Mouse (Mus musculus) lung, embryonic 15.5 days (tissue): ENCODE results near the gene Cldn15. TPM values are rescaled to one million over a fixed set of nuclear protein-coding genes. Genes with fewer than 3 reads are reported as not detected.
"Not testable (repeated sequence)": the region's sequence is repeated elsewhere in the genome, so short reads cannot be mapped to it uniquely, and the experiment has no call there.

ENCODE experiments used
- ATAC-seq: fragments of 200-750 bp; cut with Nextera tagmentation; 2 replicates; pipeline ENCODE4 v1.8.0; 2017; ENCODE audit warnings: moderate number of reproducible peaks, borderline replicate concordance; ENCODE audit not compliant: low FRiP score, low TSS enrichment; ENCODE audit errors: extremely low read depth
- H3K27ac ChIP-seq: fragments of 300-500 bp; sonication (generic); 2 replicates; pipeline ENCODE4 v1.5.1; 2015; ENCODE audit warnings: moderate library complexity, mild to moderate bottlenecking, inconsistent platforms
- H3K27me3 ChIP-seq: fragments of 300-500 bp; sonication (generic); 2 replicates; pipeline ENCODE4 v1.6.1; 2015; ENCODE audit warnings: inconsistent platforms
- H3K36me3 ChIP-seq: fragments of 300-500 bp; sonication (generic); 2 replicates; pipeline ENCODE4 v1.6.1; 2015; ENCODE audit warnings: inconsistent platforms
- H3K4me1 ChIP-seq: fragments of 300-500 bp; sonication (generic); 2 replicates; pipeline ENCODE4 v1.6.1; 2015; ENCODE audit warnings: inconsistent platforms
- H3K4me2 ChIP-seq: fragments of 300-500 bp; sonication (generic); 2 replicates; pipeline ENCODE4 v1.6.1; 2015; ENCODE audit warnings: inconsistent platforms, mild to moderate bottlenecking, moderate library complexity
- H3K4me3 ChIP-seq: fragments of 300-500 bp; sonication (generic); 2 replicates; pipeline ENCODE4 v1.5.1; 2015; ENCODE audit warnings: mild to moderate bottlenecking, inconsistent platforms
- H3K9ac ChIP-seq: fragments of 300-500 bp; sonication (generic); 2 replicates; pipeline ENCODE4 v1.6.1; 2015; ENCODE audit warnings: inconsistent platforms
- H3K9me3 ChIP-seq: fragments of 300-500 bp; sonication (generic); 2 replicates; pipeline ENCODE4 v1.6.1; 2016; ENCODE audit warnings: inconsistent platforms
- WGBS: fragments of 180-500 bp; shearing (Covaris S2); methylation state at CpG from one replicate; pipeline ENCODE4 v1.1.7; 2015; 5-methylcytosine and 5-hydroxymethylcytosine counted together
- polyA plus RNA-seq: library from polyadenylated mRNA; unstranded; fragments of >200 nt; fragmentation: Nextera tagmentation; extraction: Ambion mirVana; gene quantifications from 2 replicates; pipeline ENCODE4 v1.2.1, GENCODE M21; 2015

Cldn15 gene
- polyA plus RNA-seq, 1 experiment from 2014 or later, result 5.1 TPM

DNA sequence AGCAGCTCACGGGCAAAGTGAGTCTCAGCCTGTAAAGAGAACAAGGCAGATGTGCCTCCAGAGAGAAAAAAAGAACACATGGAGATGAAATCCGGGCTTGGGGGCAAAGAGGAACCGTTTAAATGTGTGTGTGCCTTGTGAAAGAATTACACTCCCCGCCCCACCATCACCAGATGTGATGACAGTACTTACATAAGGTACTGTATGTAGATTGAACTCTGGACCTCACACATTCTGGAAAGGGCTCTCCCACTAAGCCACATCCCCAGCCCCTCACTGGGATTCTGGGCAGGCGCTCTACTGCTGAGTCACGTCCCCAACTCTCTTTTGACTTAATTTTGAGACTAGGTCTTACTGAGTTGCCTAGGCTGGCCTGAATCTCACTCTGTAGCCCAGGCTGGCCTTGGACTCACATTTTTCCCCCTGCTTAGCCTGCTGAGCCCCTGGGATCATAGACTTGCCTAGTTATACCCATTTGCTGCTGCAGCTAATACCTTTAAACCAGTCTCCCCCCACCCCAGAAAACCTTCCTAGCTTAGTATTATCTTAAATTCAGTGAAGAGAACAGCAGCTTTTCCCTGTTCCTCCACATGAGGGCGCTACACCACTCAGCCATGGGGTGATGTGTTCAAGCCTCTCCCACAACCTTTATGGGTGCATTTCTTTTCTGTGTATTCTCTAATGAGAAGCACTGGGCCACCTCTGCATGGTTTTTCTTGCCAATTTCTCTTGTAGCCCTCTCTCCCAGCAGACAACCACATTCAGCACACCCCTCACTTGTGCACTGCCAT is 30.3 kb upstream of the Cldn15 start:
- 66% methylated on average over 7 of the region's 7 CpGs for WGBS
- no peak overlapping the region for H3K27ac ChIP-seq
- H3K4me3 ChIP-seq, result no peak overlapping the region
- no peak for ATAC-seq
- no peaks in the 10 kb centered on the region for H3K27me3 ChIP-seq
- H3K9me3 ChIP-seq, result no peaks in the 10 kb centered on the region
- no peaks in the 10 kb centered on the region for H3K4me1 ChIP-seq
- no peak overlapping the region for H3K9ac ChIP-seq
- H3K4me2 ChIP-seq, result no peak overlapping the region
- H3K36me3 ChIP-seq, result no peaks in the 10 kb centered on the region

DNA sequence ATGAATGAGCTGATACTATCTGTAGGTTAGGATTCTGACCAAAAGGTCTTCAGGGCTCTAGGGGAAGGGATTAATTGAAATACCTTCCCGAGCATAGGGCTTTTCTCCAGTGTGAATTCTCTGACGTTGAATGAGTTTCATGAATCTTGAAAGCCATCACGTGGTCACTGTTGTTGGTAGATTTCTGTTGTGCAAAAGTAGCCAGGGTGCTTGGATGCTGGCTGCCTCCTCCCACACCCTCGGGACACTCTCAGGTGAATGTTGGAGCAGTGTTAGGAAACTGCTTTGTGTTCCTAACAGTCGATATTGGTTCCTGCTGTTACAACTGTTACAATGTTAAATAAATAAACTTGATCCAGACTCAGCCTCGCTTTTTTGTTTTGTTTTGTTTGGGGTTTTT is 29.7 kb upstream of the Cldn15 start:
- H3K4me3 ChIP-seq, result no peak overlapping the region
- no peaks in the 10 kb centered on the region for H3K9me3 ChIP-seq
- no peaks in the 10 kb centered on the region for H3K27me3 ChIP-seq
- no peaks in the 10 kb centered on the region for H3K4me1 ChIP-seq
- no peak for ATAC-seq
- H3K36me3 ChIP-seq, result no peaks in the 10 kb centered on the region
- no peak overlapping the region for H3K4me2 ChIP-seq
- 78% methylated on average over 6 of the region's 6 CpGs for WGBS
- no peak overlapping the region for H3K9ac ChIP-seq
- H3K27ac ChIP-seq, result no peak overlapping the region

DNA sequence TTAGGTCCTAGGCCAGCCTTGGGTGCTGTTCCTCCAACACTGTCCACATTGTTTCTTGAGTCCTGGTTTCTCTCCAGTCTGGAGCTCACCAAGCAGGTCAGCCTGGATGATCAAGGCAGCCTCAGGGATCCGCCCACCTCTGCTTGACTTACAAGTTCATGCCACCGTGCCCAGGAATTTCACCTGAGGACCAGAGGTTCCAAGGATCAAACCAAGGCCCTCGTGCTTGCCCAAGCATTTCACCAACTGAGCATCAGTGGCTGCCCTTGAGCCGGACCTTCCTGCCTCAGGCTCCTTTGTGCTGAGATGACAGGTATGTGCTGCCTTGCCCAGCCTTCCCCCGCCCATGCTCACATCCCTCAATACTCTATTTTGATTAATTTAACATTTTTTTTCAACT is 28.8 kb upstream of the Cldn15 start:
- Histone ChIP-seq H3K4me2 (no peak overlapping the region), H3K9me3 (no peaks in the 10 kb centered on the region), H3K4me3 (no peak overlapping the region), H3K27ac (no peak overlapping the region), H3K27me3 (no peaks in the 10 kb centered on the region), H3K4me1 (no peaks in the 10 kb centered on the region), H3K9ac (no peak overlapping the region), H3K36me3 (no peaks in the 10 kb centered on the region)
- 83% methylated on average over 5 of the region's 5 CpGs for WGBS
- ATAC-seq, result no peak

- ATAC-seq, result no peak
- Histone ChIP-seq H3K9me3 (no peaks in the 10 kb centered on the region), H3K4me1 (no peaks in the 10 kb centered on the region), H3K4me2 (no peak overlapping the region), H3K36me3 (no peaks in the 10 kb centered on the region), H3K27ac (no peak overlapping the region), H3K4me3 (no peak overlapping the region), H3K9ac (no peak overlapping the region), H3K27me3 (no peaks in the 10 kb centered on the region)
- WGBS, result 66% methylated on average over 7 of the region's 7 CpGs
Observed at GRCm38 (mm10) chr5:136939284-136939683, 27.1 kb upstream of the Cldn15 start.

GRCm38 (mm10) chr5:136940029-136940428 is 26.4 kb upstream of the Cldn15 start:
- WGBS, result 74% methylated on average over 6 of the region's 6 CpGs
- not testable (repeated sequence) for ATAC-seq

DNA sequence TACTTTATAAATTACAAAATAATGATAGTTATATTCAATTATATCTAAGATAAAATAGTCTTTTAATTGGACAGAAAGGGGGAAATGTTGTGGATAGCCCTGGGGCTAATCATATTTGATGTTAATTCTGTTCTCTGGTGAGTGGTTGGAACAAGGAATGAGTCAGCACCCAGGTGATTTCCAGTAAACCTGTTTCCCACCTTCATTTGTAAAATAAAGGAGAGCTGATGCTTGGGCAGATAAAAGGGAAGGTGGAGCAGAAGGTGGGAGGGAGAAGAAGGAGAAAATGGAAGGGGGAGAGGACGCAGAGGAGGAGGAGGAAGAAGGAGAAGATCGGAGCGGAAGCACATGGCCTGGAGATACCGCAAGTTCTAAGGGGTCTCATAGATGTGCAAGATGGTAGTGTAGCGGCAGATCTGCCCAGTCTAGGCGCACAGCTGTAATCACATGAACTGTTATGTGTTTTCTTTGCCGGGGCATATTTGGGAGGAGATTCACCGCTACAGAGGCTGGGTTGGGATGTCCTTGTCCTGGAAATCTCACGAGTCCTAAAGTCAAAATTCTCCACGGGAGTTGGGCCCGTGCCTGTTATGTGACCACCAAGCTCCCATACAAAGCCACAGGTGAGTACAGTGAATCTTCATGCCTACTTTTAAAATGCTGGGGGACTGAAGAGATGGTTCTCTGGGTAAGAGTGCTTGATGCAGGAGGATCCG is 25.4 kb upstream of the Cldn15 start:
- H3K4me1 ChIP-seq, result no peaks in the 10 kb centered on the region
- H3K27ac ChIP-seq, result no peak overlapping the region
- WGBS, result 81% methylated on average over 12 of the region's 12 CpGs
- no peaks in the 10 kb centered on the region for H3K36me3 ChIP-seq
- no peaks in the 10 kb centered on the region for H3K9me3 ChIP-seq
- ATAC-seq, result no peak
- H3K9ac ChIP-seq, result no peak overlapping the region
- H3K4me2 ChIP-seq, result no peak overlapping the region
- no peak overlapping the region for H3K4me3 ChIP-seq
- H3K27me3 ChIP-seq, result no peaks in the 10 kb centered on the region

More at GRCm38 (mm10) chr5:136940029-136940428, 26.4 kb upstream of the Cldn15 start:
- not testable (repeated sequence) for H3K9ac ChIP-seq, H3K27me3 ChIP-seq, H3K4me2 ChIP-seq, H3K36me3 ChIP-seq, H3K9me3 ChIP-seq, H3K27ac ChIP-seq, H3K4me3 ChIP-seq, H3K4me1 ChIP-seq

- Histone ChIP-seq H3K4me3 (no peak overlapping the region), H3K4me1 (no peaks in the 10 kb centered on the region), H3K27me3 (no peaks in the 10 kb centered on the region), H3K4me2 (no peak overlapping the region), H3K9me3 (no peaks in the 10 kb centered on the region), H3K27ac (peak overlapping the region; percentile 64), H3K36me3 (no peaks in the 10 kb centered on the region), H3K9ac (no peak overlapping the region)
- WGBS, result 51% methylated on average over 3 of the region's 3 CpGs
- ATAC-seq, result no peak
Observed at GRCm38 (mm10) chr5:136942781-136943180, 23.6 kb upstream of the Cldn15 start.

- Histone ChIP-seq H3K27me3 (no peaks in the 10 kb centered on the region), H3K27ac (peak overlapping the region; percentile 5; the same call in 1 of the 2 replicates), H3K4me1 (no peaks in the 10 kb centered on the region), H3K4me3 (no peak overlapping the region), H3K36me3 (no peaks in the 10 kb centered on the region), H3K9me3 (no peaks in the 10 kb centered on the region), H3K4me2 (no peak overlapping the region), H3K9ac (no peak overlapping the region)
- ATAC-seq, result no peak
- 44% methylated on average over 2 of the region's 2 CpGs for WGBS
Observed at GRCm38 (mm10) chr5:136943382-136943781, 23.0 kb upstream of the Cldn15 start.

DNA sequence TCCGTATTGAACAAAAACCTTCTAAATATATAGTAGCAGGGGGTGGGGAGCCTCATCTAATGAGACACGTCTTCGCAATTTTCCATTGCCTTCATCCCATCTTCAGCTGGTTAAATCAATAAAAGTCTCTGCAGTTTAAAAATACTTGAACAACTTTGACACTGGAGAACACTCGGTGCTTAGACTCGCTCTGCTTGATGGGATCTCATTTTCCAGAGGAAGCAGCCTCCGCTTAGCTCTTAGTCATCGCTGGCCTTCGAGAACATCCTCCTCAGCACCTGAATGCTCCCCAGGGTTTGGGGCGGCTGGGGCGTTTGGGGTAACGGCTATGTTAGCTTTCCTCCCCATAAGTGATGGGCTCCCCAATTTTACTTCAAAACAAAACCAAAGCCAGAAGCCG is 21.3 kb upstream of the Cldn15 start:
- Histone ChIP-seq H3K27me3 (no peaks in the 10 kb centered on the region), H3K4me2 (no peak overlapping the region), H3K36me3 (no peaks in the 10 kb centered on the region), H3K4me1 (no peaks in the 10 kb centered on the region), H3K4me3 (no peak overlapping the region), H3K27ac (no peak overlapping the region), H3K9ac (no peak overlapping the region), H3K9me3 (no peaks in the 10 kb centered on the region)
- 75% methylated on average over 12 of the region's 12 CpGs for WGBS
- ATAC-seq, result no peak

- ATAC-seq, result no peak
- Histone ChIP-seq H3K4me1 (peaks cover 5% of the 10 kb centered on the region; the same call in 1 of the 2 replicates), H3K9me3 (no peaks in the 10 kb centered on the region), H3K36me3 (no peaks in the 10 kb centered on the region), H3K4me2 (no peak overlapping the region), H3K27me3 (no peaks in the 10 kb centered on the region), H3K9ac (no peak overlapping the region), H3K4me3 (no peak overlapping the region), H3K27ac (no peak overlapping the region)
Observed at GRCm38 (mm10) chr5:136947874-136948273, 18.5 kb upstream of the Cldn15 start.

GRCm38 (mm10) chr5:136949551-136950336 is 16.7 kb upstream of the Cldn15 start:
- not testable (repeated sequence) for H3K4me2 ChIP-seq, H3K27me3 ChIP-seq, H3K9ac ChIP-seq, H3K36me3 ChIP-seq, ATAC-seq, H3K4me3 ChIP-seq, H3K27ac ChIP-seq, H3K9me3 ChIP-seq
- WGBS, result 74% methylated on average over 14 of the region's 14 CpGs
- H3K4me1 ChIP-seq, result peaks cover 16% of the 10 kb centered on the region

DNA sequence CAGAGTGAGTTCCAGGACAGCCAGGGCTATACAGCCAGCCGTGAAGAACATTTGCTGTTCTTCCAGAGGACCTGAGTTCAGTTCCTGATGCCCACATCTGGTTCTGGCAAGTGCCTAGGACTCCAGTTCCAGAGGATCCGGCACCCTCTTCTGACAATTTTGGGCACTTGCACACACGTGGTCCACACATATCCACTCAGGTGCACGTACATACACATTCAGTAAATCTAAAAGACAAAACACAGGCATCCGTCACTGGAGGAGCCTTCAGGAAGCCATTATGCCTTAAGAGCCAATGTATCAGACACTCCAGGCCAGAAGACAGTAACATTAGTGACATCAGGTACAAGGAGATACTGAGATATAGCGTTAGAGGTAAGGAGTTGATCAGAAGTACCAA is 15.9 kb upstream of the Cldn15 start:
- Histone ChIP-seq H3K27me3 (no peaks in the 10 kb centered on the region), H3K36me3 (no peaks in the 10 kb centered on the region), H3K9ac (no peak overlapping the region), H3K4me3 (no peak overlapping the region), H3K9me3 (no peaks in the 10 kb centered on the region), H3K27ac (no peak overlapping the region), H3K4me2 (no peak overlapping the region), H3K4me1 (peaks cover 16% of the 10 kb centered on the region)
- WGBS, result 85% methylated on average over 6 of the region's 6 CpGs
- ATAC-seq, result no peak
